Mouse (Mus musculus): ENCODE data around the gene Comt. TPM values are rescaled to one million over a fixed set of nuclear protein-coding genes. Genes with fewer than 3 reads are reported as not detected.

Gene Comt
- total and polyA plus RNA-seq, 2 experiments from 2014 or later: 88.9 to 102 TPM

- Histone ChIP-seq H3K27me3 (ENCODE audit: insufficient read depth, low read length) (no peaks in the 10 kb centered on the region), H3K4me3 (ENCODE audit: low read length) (no peak overlapping the region), H3K9ac (replicated peaks; ENCODE audit: low read length) (no peak overlapping the region), H3K27ac (no peak overlapping the region), H3K36me3 (ENCODE audit: insufficient read depth, low read length) (no peaks in the 10 kb centered on the region), H3K4me1 (ENCODE audit: insufficient read depth, low read length) (peaks cover 48% of the 10 kb centered on the region), H3K9me3 (ENCODE audit: low read length) (no peaks in the 10 kb centered on the region), H3K4me2 (ENCODE audit: low read depth, low read length) (no peak overlapping the region)
- TF ChIP-seq CTCF (IDR thresholded peaks at IDR 0.05; ENCODE audit: low read depth): no peak
- ATAC-seq (no peak), DNase-seq (ENCODE audit: low spot score) (no peak)
- WGBS: 74% methylated on average over 3 of the region's 3 CpGs
Observed at GRCm38 (mm10) chr16:18391728-18392127, 34.9 kb downstream of the Comt start.

GRCm38 (mm10) chr16:18391127-18391526 is 35.5 kb downstream of the Comt start:
- WGBS: 98% methylated on average over 3 of the region's 3 CpGs
- Histone ChIP-seq H3K27me3 (ENCODE audit: insufficient read depth, low read length) (no peaks in the 10 kb centered on the region), H3K4me2 (ENCODE audit: low read depth, low read length) (no peak overlapping the region), H3K4me1 (ENCODE audit: insufficient read depth, low read length) (peaks cover 43% of the 10 kb centered on the region), H3K27ac (no peak overlapping the region), H3K9ac (replicated peaks; ENCODE audit: low read length) (no peak overlapping the region), H3K9me3 (ENCODE audit: low read length) (no peaks in the 10 kb centered on the region), H3K36me3 (ENCODE audit: insufficient read depth, low read length) (no peaks in the 10 kb centered on the region), H3K4me3 (ENCODE audit: low read length) (no peak overlapping the region)
- no peak for TF ChIP-seq CTCF (IDR thresholded peaks at IDR 0.05; ENCODE audit: low read depth)
- no peak for ATAC-seq
- DNase-seq (ENCODE audit: low spot score): no peak

- no peaks in the 10 kb centered on the region for H3K9me3 ChIP-seq (ENCODE audit: low read length)
- H3K36me3 ChIP-seq (ENCODE audit: insufficient read depth, low read length): no peaks in the 10 kb centered on the region
- H3K4me1 ChIP-seq (ENCODE audit: insufficient read depth, low read length): peaks cover 37% of the 10 kb centered on the region
- H3K27ac ChIP-seq: no peak overlapping the region
- WGBS: 71% methylated on average over 6 of the region's 6 CpGs
- H3K27me3 ChIP-seq (ENCODE audit: insufficient read depth, low read length): no peaks in the 10 kb centered on the region
- H3K4me3 ChIP-seq (ENCODE audit: low read length): no peak overlapping the region
- no peak for ATAC-seq
- DNase-seq (ENCODE audit: low spot score): no peak
- no peak for TF ChIP-seq CTCF (IDR thresholded peaks at IDR 0.05; ENCODE audit: low read depth)
- no peak overlapping the region for H3K9ac ChIP-seq (replicated peaks; ENCODE audit: low read length)
- H3K4me2 ChIP-seq (ENCODE audit: low read depth, low read length): no peak overlapping the region
Observed at GRCm38 (mm10) chr16:18390399-18390798, 36.3 kb downstream of the Comt start.

GRCm38 (mm10) chr16:18388583-18389435 is 37.8 kb downstream of the Comt start:
- ATAC-seq (no peak), DNase-seq (ENCODE audit: low spot score) (no peak)
- Histone ChIP-seq H3K9me3 (ENCODE audit: low read length) (no peaks in the 10 kb centered on the region), H3K9ac (replicated peaks; ENCODE audit: low read length) (no peak overlapping the region), H3K27ac (peak overlapping the region; percentile 60), H3K27me3 (ENCODE audit: insufficient read depth, low read length) (no peaks in the 10 kb centered on the region), H3K36me3 (ENCODE audit: insufficient read depth, low read length) (no peaks in the 10 kb centered on the region), H3K4me3 (ENCODE audit: low read length) (no peak overlapping the region), H3K4me1 (ENCODE audit: insufficient read depth, low read length) (peaks cover 30% of the 10 kb centered on the region), H3K4me2 (ENCODE audit: low read depth, low read length) (no peak overlapping the region)
- no peak for TF ChIP-seq CTCF (IDR thresholded peaks at IDR 0.05; ENCODE audit: low read depth)
- 58% methylated on average over 14 of the region's 14 CpGs for WGBS

GRCm38 (mm10) chr16:18387704-18388582 is 38.7 kb downstream of the Comt start:
- H3K4me3 ChIP-seq (ENCODE audit: low read length): no peak overlapping the region
- H3K27ac ChIP-seq: peak overlapping the region; percentile 60; the same call in 1 of the 2 replicates
- TF ChIP-seq CTCF (IDR thresholded peaks at IDR 0.05; ENCODE audit: low read depth): no peak
- DNase-seq (ENCODE audit: low spot score) (no peak), ATAC-seq (no peak; the same call in 1 of the 2 replicates)
- no peak overlapping the region for H3K4me2 ChIP-seq (ENCODE audit: low read depth, low read length)
- no peaks in the 10 kb centered on the region for H3K36me3 ChIP-seq (ENCODE audit: insufficient read depth, low read length)
- H3K4me1 ChIP-seq (ENCODE audit: insufficient read depth, low read length): peaks cover 25% of the 10 kb centered on the region
- 29% methylated on average over 7 of the region's 7 CpGs for WGBS
- H3K9me3 ChIP-seq (ENCODE audit: low read length): no peaks in the 10 kb centered on the region
- no peaks in the 10 kb centered on the region for H3K27me3 ChIP-seq (ENCODE audit: insufficient read depth, low read length)
- H3K9ac ChIP-seq (replicated peaks; ENCODE audit: low read length): no peak overlapping the region

GRCm38 (mm10) chr16:18386972-18387371 is 39.7 kb downstream of the Comt start:
- peaks cover 28% of the 10 kb centered on the region for H3K4me1 ChIP-seq (ENCODE audit: insufficient read depth, low read length)
- no peak overlapping the region for H3K4me3 ChIP-seq (ENCODE audit: low read length)
- H3K36me3 ChIP-seq (ENCODE audit: insufficient read depth, low read length): no peaks in the 10 kb centered on the region
- peak overlapping the region; percentile 37; the same call in 1 of the 2 replicates for H3K27ac ChIP-seq
- DNase-seq (ENCODE audit: low spot score) (no peak), ATAC-seq (no peak)
- WGBS: 51% methylated on average over 3 of the region's 3 CpGs
- no peak overlapping the region for H3K4me2 ChIP-seq (ENCODE audit: low read depth, low read length)
- H3K27me3 ChIP-seq (ENCODE audit: insufficient read depth, low read length): no peaks in the 10 kb centered on the region
- no peak for TF ChIP-seq CTCF (IDR thresholded peaks at IDR 0.05; ENCODE audit: low read depth)
- H3K9me3 ChIP-seq (ENCODE audit: low read length): no peaks in the 10 kb centered on the region
- H3K9ac ChIP-seq (replicated peaks; ENCODE audit: low read length): no peak overlapping the region
